Mouse (Mus musculus): ENCODE data around the gene Acap1.

GRCm38 (mm10) chr11:69919661-69920265 is 24.4 kb upstream of the Acap1 start:
- TF ChIP-seq CTCF (IDR thresholded peaks at IDR 0.05; ENCODE audit: low read depth) (no peak), EP300 (IDR thresholded peaks at IDR 0.05; ENCODE audit: low read depth) (peak; percentile 61)
